Mouse (Mus musculus) liver, embryonic 14.5 days (tissue): ENCODE results near the gene 4930544D05Rik. TPM values are rescaled to one million over a fixed set of nuclear protein-coding genes. Genes with fewer than 3 reads are reported as not detected.

Source experiments
- ATAC-seq: fragments of 200-750 bp; cut with Nextera tagmentation; 2 replicates; pipeline ENCODE4 v1.8.0; 2017; ENCODE audit warnings: moderate number of reproducible peaks, mild to moderate bottlenecking, moderate library complexity; ENCODE audit not compliant: insufficient read depth
- DNase-seq, 3 experiments: peaks; one replicate each; pipeline ENCODE4 v3.0.0-alpha.2; 2012 to 2013; ENCODE audit warnings: low read depth in 3 of 3, low spot score in 3 of 3
- H3K27ac ChIP-seq: fragments of 300-500 bp; sonication (generic); 2 replicates; pipeline ENCODE4 v1.5.1; 2014; ENCODE audit warnings: moderate library complexity, mild to moderate bottlenecking, control low read depth, inconsistent platforms
- H3K27me3 ChIP-seq: fragments of 300-500 bp; sonication (generic); 2 replicates; pipeline ENCODE4 v1.6.1; 2014; ENCODE audit warnings: mild to moderate bottlenecking, low read length, moderate library complexity; ENCODE audit not compliant: control insufficient read depth, insufficient read depth
- H3K36me3 ChIP-seq: fragments of 300-500 bp; sonication (generic); replicated peaks from 2 replicates; pipeline ENCODE4 v1.6.1; 2014; ENCODE audit warnings: low read depth; ENCODE audit not compliant: control insufficient read depth, insufficient read depth
- H3K4me1 ChIP-seq, 2 experiments: fragments of 200-500 bp in 1 of 2; fragments of 300-500 bp in 1 of 2; sonication (generic) in 1 of 2; replicated peaks; 2 replicates each; pipeline ENCODE4 v1.6.1; 2012 to 2014; ENCODE audit warnings: antibody characterized with exemption in 1 of 2, inconsistent platforms in 1 of 2, low read length in 1 of 2; ENCODE audit not compliant: control insufficient read depth in 2 of 2, insufficient read depth in 2 of 2
- H3K4me2 ChIP-seq: fragments of 300-500 bp; sonication (generic); 2 replicates; pipeline ENCODE4 v1.6.1; 2014; ENCODE audit warnings: low read depth, mild to moderate bottlenecking, control low read depth, moderate library complexity
- H3K4me3 ChIP-seq, 2 experiments: fragments of 200-500 bp in 1 of 2; fragments of 300-500 bp in 1 of 2; sonication (generic) in 1 of 2; 2 replicates each; pipeline ENCODE4 v1.5.1; 2012 to 2014; ENCODE audit warnings: low read depth in 2 of 2, low read length in 2 of 2, mild to moderate bottlenecking in 2 of 2, control low read depth in 1 of 2, inconsistent platforms in 1 of 2, moderate library complexity in 1 of 2; ENCODE audit not compliant: insufficient read depth in 1 of 2
- H3K9ac ChIP-seq: fragments of 300-500 bp; sonication (generic); replicated peaks from 2 replicates; pipeline ENCODE4 v1.6.1; 2014; ENCODE audit warnings: mild to moderate bottlenecking, control low read depth, moderate library complexity
- H3K9me3 ChIP-seq: fragments of 300-500 bp; sonication (generic); 2 replicates; pipeline ENCODE4 v1.6.1; 2016; ENCODE audit warnings: low read length, mixed read lengths; ENCODE audit not compliant: control insufficient read depth
- CTCF ChIP-seq: IDR thresholded peaks from 2 replicates; pipeline ENCODE4 v1.5.1; 2016; ENCODE audit warnings: antibody characterized with exemption, low read depth, control low read depth
- EP300 ChIP-seq: IDR thresholded peaks from 2 replicates; pipeline ENCODE4 v1.6.1; 2016; ENCODE audit warnings: antibody characterized with exemption, low read depth
- WGBS: fragments of 180-500 bp; shearing (Covaris S2); extraction: QIAGEN DNeasy Blood & Tissue Kit; methylation state at CpG from one replicate; pipeline ENCODE4 v1.1.7; 2014; ENCODE audit not compliant: insufficient replicate concordance; 5-methylcytosine and 5-hydroxymethylcytosine counted together
- polyA plus RNA-seq, 2 experiments: library from polyadenylated mRNA; depleted of rRNA in 1 of 2; stranded (reverse) in 1 of 2; unstranded in 1 of 2; fragments of >200 nt; fragmentation: Nextera tagmentation in 1 of 2; extraction: Ambion mirVana in 1 of 2; gene quantifications; 2 replicates each; pipeline versions ENCODE4 v1.2.1 to v1.2.3; 2012 to 2014

4930544D05Rik gene
- polyA plus RNA-seq, 2 experiments, result not detected

DNA sequence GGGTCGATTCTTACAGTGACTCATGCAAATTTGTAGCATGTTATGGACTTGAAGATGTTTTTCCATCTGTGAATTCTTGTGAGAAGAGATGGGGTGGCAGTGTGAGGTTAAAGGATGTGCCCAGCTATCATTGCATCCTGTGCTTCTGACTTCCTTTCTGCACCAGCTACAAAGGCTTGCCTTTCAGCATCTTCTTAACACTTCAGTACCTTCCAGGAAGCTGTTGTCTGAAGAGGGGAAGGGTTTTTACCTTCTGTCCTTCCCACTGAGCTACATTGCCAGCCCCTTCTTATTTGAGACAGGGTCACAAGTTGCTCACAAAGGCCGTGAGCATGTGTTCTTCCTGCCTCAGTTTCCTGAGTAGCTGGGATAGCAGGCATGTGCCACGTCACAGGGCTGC is 34.7 kb upstream of the 4930544D05Rik start:
- ATAC-seq, result no peak
- peaks cover 0 to 17% of the 10 kb centered on the region in 2 experiments; a peak in 2 of 4 replicates for H3K4me1 ChIP-seq
- WGBS, result 52% methylated on average over 3 of the region's 3 CpGs

DNA sequence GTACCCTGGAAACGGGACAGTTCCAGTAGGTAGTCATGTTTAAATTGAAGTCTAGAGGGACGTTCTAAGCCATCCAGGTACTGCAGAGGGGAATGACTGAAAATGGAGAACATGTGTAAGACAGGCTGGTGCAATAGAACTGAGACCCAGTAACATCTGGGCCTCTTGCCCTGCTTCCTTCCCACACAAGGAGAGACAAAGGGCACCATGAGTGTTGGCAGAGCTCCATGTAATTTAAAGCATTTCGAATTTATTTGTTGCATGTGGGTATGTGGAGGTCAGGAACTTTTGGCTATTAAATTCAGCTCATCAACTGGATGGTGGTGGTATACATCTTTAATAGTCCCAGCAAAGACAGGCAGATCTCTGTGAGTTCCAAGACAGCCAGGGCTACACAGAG is 33.5 kb upstream of the 4930544D05Rik start:
- ATAC-seq, result no peak

More for the DNA sequence above, 34.7 kb upstream of the 4930544D05Rik start:
- no peak overlapping the region for H3K4me3 ChIP-seq
- TF ChIP-seq EP300, result no peak
- no peak for TF ChIP-seq CTCF
- no peaks in the 10 kb centered on the region for H3K36me3 ChIP-seq
- no peaks in the 10 kb centered on the region for H3K9me3 ChIP-seq
- no peak for DNase-seq
- H3K27me3 ChIP-seq, result no peaks in the 10 kb centered on the region
- H3K4me2 ChIP-seq, result no peak overlapping the region
- H3K27ac ChIP-seq, result no peak overlapping the region
- no peak overlapping the region for H3K9ac ChIP-seq

DNA sequence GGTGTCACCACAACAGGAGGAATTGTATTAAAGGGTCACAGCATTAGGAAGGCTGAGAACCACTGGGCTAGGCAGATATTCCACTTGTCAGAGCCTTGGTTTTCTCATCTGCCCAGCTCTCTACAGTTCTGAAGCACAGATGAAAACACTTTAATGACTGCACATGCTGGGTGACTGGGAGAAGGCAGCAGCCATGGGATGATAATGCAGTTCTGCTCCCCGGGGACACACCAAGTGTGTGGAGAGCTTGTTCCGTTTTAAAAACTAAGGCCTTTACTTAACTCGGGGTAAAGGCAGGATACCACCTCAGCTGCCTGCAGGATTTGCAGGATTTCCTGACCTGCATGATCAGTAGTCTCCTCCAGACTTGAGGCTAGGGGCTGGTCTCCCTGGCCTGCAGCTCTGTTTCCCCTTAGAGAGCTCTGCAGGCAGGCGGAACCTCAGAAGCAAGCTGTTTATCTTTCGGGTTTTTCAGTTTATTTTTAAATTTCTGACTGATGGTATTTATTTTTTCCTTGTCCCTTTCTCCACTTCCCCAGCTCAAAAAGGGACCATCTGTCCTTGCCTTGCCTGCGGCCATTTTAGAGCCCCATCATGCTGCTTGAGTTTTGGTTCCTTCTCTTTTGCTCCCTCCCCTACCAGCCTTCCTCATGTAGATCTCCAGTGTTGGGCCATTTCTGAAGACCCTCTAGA is 32.5 kb upstream of the 4930544D05Rik start:
- Histone ChIP-seq H3K4me3 (no peak overlapping the region), H3K4me2 (no peak overlapping the region), H3K9ac (no peak overlapping the region), H3K36me3 (no peaks in the 10 kb centered on the region), H3K27ac (no peak overlapping the region), H3K9me3 (no peaks in the 10 kb centered on the region), H3K27me3 (no peaks in the 10 kb centered on the region), H3K4me1 (peaks cover 0 to 23% of the 10 kb centered on the region in 2 experiments; a peak in 2 of 4 replicates)
- ATAC-seq (no peak), DNase-seq (no peak)
- TF ChIP-seq CTCF (no peak), EP300 (no peak)
- WGBS, result 26% methylated on average over 6 of the region's 6 CpGs

More for the DNA sequence above, 33.5 kb upstream of the 4930544D05Rik start:
- Histone ChIP-seq H3K27me3 (no peaks in the 10 kb centered on the region), H3K9me3 (no peaks in the 10 kb centered on the region), H3K27ac (no peak overlapping the region), H3K9ac (no peak overlapping the region), H3K4me1 (peaks cover 0 to 23% of the 10 kb centered on the region in 2 experiments; a peak in 2 of 4 replicates), H3K4me3 (no peak overlapping the region), H3K36me3 (no peaks in the 10 kb centered on the region), H3K4me2 (no peak overlapping the region)
- DNase-seq, result no peak
- 55% methylated on average over 3 of the region's 3 CpGs for WGBS
- TF ChIP-seq EP300 (no peak), CTCF (no peak)

DNA sequence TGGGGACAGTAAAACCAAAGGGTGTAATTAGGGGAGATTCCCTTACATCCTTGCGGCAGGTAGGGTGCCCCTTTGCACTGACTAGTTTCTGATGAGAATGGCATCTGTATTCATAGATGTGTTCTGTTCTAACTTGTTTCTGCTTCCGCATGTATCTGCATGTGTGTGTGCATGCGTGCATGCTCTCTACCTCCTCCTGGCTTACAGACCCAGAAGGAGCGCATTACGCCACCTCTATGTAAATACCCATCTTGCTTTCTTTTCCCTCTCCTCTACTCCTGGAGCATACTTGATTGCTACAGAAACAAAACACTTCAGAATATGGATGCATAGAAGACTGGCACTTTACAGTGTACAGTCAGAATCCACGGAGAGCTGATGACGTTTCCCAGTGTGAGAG is 31.9 kb upstream of the 4930544D05Rik start:
- no peak for TF ChIP-seq EP300
- no peak for TF ChIP-seq CTCF
- Histone ChIP-seq H3K4me3 (no peak overlapping the region), H3K9me3 (no peaks in the 10 kb centered on the region), H3K27me3 (no peaks in the 10 kb centered on the region), H3K36me3 (no peaks in the 10 kb centered on the region), H3K4me2 (no peak overlapping the region), H3K27ac (no peak overlapping the region), H3K4me1 (peaks cover 0 to 23% of the 10 kb centered on the region in 2 experiments; a peak in 2 of 4 replicates), H3K9ac (no peak overlapping the region)
- ATAC-seq, result no peak
- WGBS, result 77% methylated on average over 7 of the region's 7 CpGs
- DNase-seq, result no peak

DNA sequence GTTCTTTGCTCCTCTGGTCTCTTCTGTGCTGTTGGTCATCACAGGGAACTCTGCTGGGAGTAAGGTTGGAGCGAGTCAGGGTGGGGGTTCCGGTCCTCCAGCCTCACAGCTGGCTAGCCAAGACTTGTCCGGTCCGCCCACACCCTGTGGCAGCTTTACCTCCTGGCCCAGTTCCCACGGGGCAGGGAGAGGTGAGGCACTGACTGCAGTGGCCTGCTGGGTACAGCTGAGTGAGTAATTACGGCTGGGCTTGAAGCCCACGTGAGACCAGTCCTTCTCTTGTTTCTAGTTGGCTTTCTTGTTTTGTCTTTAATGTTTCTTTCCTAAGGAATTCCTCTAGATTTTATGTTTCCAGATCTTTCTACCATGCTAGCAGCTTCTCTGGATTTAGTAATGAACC is 30.2 kb upstream of the 4930544D05Rik start:
- Histone ChIP-seq H3K4me2 (no peak overlapping the region), H3K4me3 (no peak overlapping the region), H3K4me1 (peaks cover 0 to 10% of the 10 kb centered on the region in 2 experiments; a peak in 2 of 4 replicates), H3K36me3 (no peaks in the 10 kb centered on the region), H3K27ac (no peak overlapping the region), H3K9me3 (no peaks in the 10 kb centered on the region), H3K9ac (no peak overlapping the region), H3K27me3 (no peaks in the 10 kb centered on the region)
- TF ChIP-seq CTCF (no peak), EP300 (no peak)
- DNase-seq, result no peak
- 67% methylated on average over 7 of the region's 7 CpGs for WGBS
- ATAC-seq, result no peak
